Mouse (Mus musculus) G1E-ER4 (cell line): ENCODE data around the gene Shc1. TPM values are rescaled to one million over a fixed set of nuclear protein-coding genes. Genes with fewer than 3 reads are reported as not detected.

Source experiments
- GATA1 ChIP-seq: IDR thresholded peaks from one replicate; pipeline ENCODE4 v1.8.0; 2012; ENCODE audit warnings: low read length, inconsistent platforms
- polyA plus RNA-seq: library from polyadenylated mRNA; stranded (reverse); fragments of >175 nt; gene quantifications from 2 replicates; pipeline ENCODE4 v1.2.3, GENCODE M21; 2012

Gene Shc1
- polyA plus RNA-seq, 1 experiment: 171 TPM

- no peak for TF ChIP-seq GATA1
These were observed 30.7 kb downstream of the Shc1 start for GRCm38 (mm10) chr3:89448720-89449537.

- no peak for TF ChIP-seq GATA1
These were observed 31.3 kb downstream of the Shc1 start for GRCm38 (mm10) chr3:89449541-89449940.

- TF ChIP-seq GATA1: no peak
These were observed 33.7 kb downstream of the Shc1 start for GRCm38 (mm10) chr3:89451916-89452315.

GRCm38 (mm10) chr3:89454401-89455177 is 36.3 kb downstream of the Shc1 start, which contains the start of gene Pmvk:
Gene Pmvk, plus strand, starts transcription at chr3:89454541.
- TF ChIP-seq GATA1: no peak

- no peak for TF ChIP-seq GATA1
These were observed 37.6 kb downstream of the Shc1 start for GRCm38 (mm10) chr3:89455786-89456285.

GRCm38 (mm10) chr3:89456726-89457665 is 38.8 kb downstream of the Shc1 start:
- no peak for TF ChIP-seq GATA1

GRCm38 (mm10) chr3:89458372-89458964 is 40.2 kb downstream of the Shc1 start:
- TF ChIP-seq GATA1: no peak

- TF ChIP-seq GATA1: no peak
These were observed 40.9 kb downstream of the Shc1 start for GRCm38 (mm10) chr3:89458965-89459807.

- TF ChIP-seq GATA1: no peak
These were observed 50.0 kb downstream of the Shc1 start for GRCm38 (mm10) chr3:89468268-89468667.

- TF ChIP-seq GATA1: no peak
These were observed 54.0 kb downstream of the Shc1 start for GRCm38 (mm10) chr3:89472280-89472679.

GRCm38 (mm10) chr3:89473838-89474237 is 55.6 kb downstream of the Shc1 start:
- TF ChIP-seq GATA1: no peak

GRCm38 (mm10) chr3:89479055-89479454 is 60.8 kb downstream of the Shc1 start:
- TF ChIP-seq GATA1: no peak

Other genes starting within 250 kb of the Shc1 start
- 190 and 239 TPM in 2 replicates for gene Scamp3, start 241.0 kb upstream of the Shc1 start, polyA plus RNA-seq
- gene Fam189b, start 235.3 kb upstream of the Shc1 start, polyA plus RNA-seq: 7.3 and 13.1 TPM in 2 replicates
- gene Gba, start 215.5 kb upstream of the Shc1 start, polyA plus RNA-seq: 2.0 and 2.9 TPM in 2 replicates
- 0.19 and 0.37 TPM in 2 replicates for gene Thbs3, start 203.3 kb upstream of the Shc1 start, polyA plus RNA-seq
- gene Mtx1, start 191.4 kb upstream of the Shc1 start, polyA plus RNA-seq: 392 and 458 TPM in 2 replicates
- 0.18 TPM in 1 of 2 replicates, not detected in the other for gene Muc1, start 189.4 kb upstream of the Shc1 start, polyA plus RNA-seq
- gene Krtcap2, start 172.5 kb upstream of the Shc1 start, polyA plus RNA-seq: 135 and 200 TPM in 2 replicates
- gene Trim46, start 172.1 kb upstream of the Shc1 start, polyA plus RNA-seq: 2.4 and 2.8 TPM in 2 replicates
- 119 and 146 TPM in 2 replicates for gene Dpm3, start 159.1 kb upstream of the Shc1 start, polyA plus RNA-seq
- gene Slc50a1, start 147.9 kb upstream of the Shc1 start, polyA plus RNA-seq: not detected in 2 replicates
- not detected in 2 replicates for gene Efna1, start 137.3 kb upstream of the Shc1 start, polyA plus RNA-seq
- not detected in 2 replicates for gene Efna3, start 95.5 kb upstream of the Shc1 start, polyA plus RNA-seq
- 0.04 and 0.09 TPM in 2 replicates for gene Efna4, start 80.4 kb upstream of the Shc1 start, polyA plus RNA-seq
- gene Adam15, start 68.4 kb upstream of the Shc1 start, polyA plus RNA-seq: not detected in 2 replicates
- not detected in 2 replicates for gene Dcst2, start 56.5 kb upstream of the Shc1 start, polyA plus RNA-seq
- gene Dcst1, start 53.2 kb upstream of the Shc1 start, polyA plus RNA-seq: not detected in 2 replicates
- 39.1 and 39.3 TPM in 2 replicates for gene Zbtb7b, start 23.7 kb upstream of the Shc1 start, polyA plus RNA-seq
- gene Lenep, start 15.7 kb upstream of the Shc1 start, polyA plus RNA-seq: 0.08 TPM in 1 of 2 replicates, not detected in the other
- gene Flad1, start 6.6 kb upstream of the Shc1 start, polyA plus RNA-seq: 12.0 and 24.0 TPM in 2 replicates
- 84.3 and 87.0 TPM in 2 replicates for gene Cks1b, start 60 bp upstream of the Shc1 start, polyA plus RNA-seq
- gene Pygo2, start 11.8 kb downstream of the Shc1 start, polyA plus RNA-seq: 160 and 240 TPM in 2 replicates
- 7.6 and 7.7 TPM in 2 replicates for gene Pbxip1, start 18.3 kb downstream of the Shc1 start, polyA plus RNA-seq
- gene Pmvk, start 36.1 kb downstream of the Shc1 start, polyA plus RNA-seq: 11.6 and 29.9 TPM in 2 replicates
- gene Kcnn3, start 101.7 kb downstream of the Shc1 start, polyA plus RNA-seq: not detected in 2 replicates